Mouse (Mus musculus) hindbrain, embryonic 12.5 days (tissue): ENCODE data around the gene Cck. TPM values are rescaled to one million over a fixed set of nuclear protein-coding genes. Genes with fewer than 3 reads are reported as not detected.

Experiments
- ATAC-seq: fragments of 200-750 bp; cut with Nextera tagmentation; 2 replicates; pipeline ENCODE4 v1.8.0; 2017; ENCODE audit warnings: moderate TSS enrichment; ENCODE audit not compliant: low FRiP score
- H3K27ac ChIP-seq: fragments of 300-500 bp; sonication (generic); 2 replicates; pipeline ENCODE4 v1.5.1; 2016; ENCODE audit warnings: mild to moderate bottlenecking
- H3K27me3 ChIP-seq: fragments of 300-500 bp; sonication (generic); 2 replicates; pipeline ENCODE4 v1.6.1; 2016; ENCODE audit warnings: mild to moderate bottlenecking
- H3K36me3 ChIP-seq: fragments of 300-500 bp; sonication (generic); 2 replicates; pipeline ENCODE4 v1.6.1; 2016; ENCODE audit warnings: mild to moderate bottlenecking
- H3K4me1 ChIP-seq: fragments of 300-500 bp; sonication (generic); 2 replicates; pipeline ENCODE4 v1.6.1; 2016
- H3K4me2 ChIP-seq: fragments of 300-500 bp; sonication (generic); replicated peaks from 2 replicates; pipeline ENCODE4 v1.6.1; 2016; ENCODE audit warnings: mild to moderate bottlenecking
- H3K4me3 ChIP-seq: fragments of 300-500 bp; sonication (generic); 2 replicates; pipeline ENCODE4 v1.5.1; 2016; ENCODE audit warnings: mild to moderate bottlenecking
- H3K9ac ChIP-seq: fragments of 300-500 bp; sonication (generic); 2 replicates; pipeline ENCODE4 v1.6.1; 2016; ENCODE audit warnings: mild to moderate bottlenecking, moderate library complexity
- H3K9me3 ChIP-seq: fragments of 300-500 bp; sonication (generic); replicated peaks from 2 replicates; pipeline ENCODE4 v1.6.1; 2016; ENCODE audit warnings: mild to moderate bottlenecking
- WGBS: fragments of 180-500 bp; shearing (Covaris S2); methylation state at CpG from one replicate; pipeline ENCODE4 v1.1.7; 2016; 5-methylcytosine and 5-hydroxymethylcytosine counted together
- polyA plus RNA-seq: library from polyadenylated mRNA; unstranded; fragments of >200 nt; fragmentation: Nextera tagmentation; extraction: Ambion mirVana; gene quantifications from 2 replicates; pipeline ENCODE4 v1.2.1, GENCODE M21; 2016

Cck gene
- polyA plus RNA-seq, 1 experiment from 2014 or later: 0.88 TPM

DNA sequence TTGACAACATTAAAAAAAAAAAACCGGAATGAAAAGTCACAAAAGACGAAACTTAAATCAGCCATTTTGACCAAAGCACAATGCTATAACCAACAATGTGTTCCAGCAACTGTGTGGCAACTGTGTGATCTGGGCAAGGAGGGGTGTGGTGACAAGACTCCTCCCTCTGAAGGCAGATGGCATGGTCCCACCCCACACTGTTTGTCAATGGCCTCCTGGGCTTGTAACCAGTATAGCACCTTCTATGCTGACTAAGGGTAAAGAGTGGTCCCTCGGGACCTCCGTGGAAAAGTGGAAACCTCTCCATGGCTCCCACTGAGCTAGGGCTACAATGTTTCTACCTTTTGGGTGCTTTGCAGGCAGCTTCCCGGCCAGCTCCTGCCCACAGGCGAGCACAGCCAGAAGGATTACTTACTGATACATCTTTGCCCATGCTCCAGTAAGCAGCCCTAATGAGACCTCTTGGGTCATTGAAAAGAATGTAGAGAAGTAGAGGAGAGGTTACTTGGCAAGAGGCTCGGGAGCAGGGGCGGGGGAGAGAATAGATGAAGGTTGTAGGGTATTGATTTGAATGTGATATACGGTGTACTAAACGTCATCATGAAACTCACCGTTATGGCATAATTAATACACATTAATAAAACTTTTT is 3.8 kb downstream of the Cck start:
- no peak for ATAC-seq
- peaks cover 19% of the 10 kb centered on the region for H3K4me1 ChIP-seq
- 71% methylated on average over 11 of the region's 11 CpGs for WGBS
- no peak overlapping the region for H3K4me3 ChIP-seq
- no peaks in the 10 kb centered on the region for H3K36me3 ChIP-seq
- H3K4me2 ChIP-seq: no peak overlapping the region
- H3K9me3 ChIP-seq: no peaks in the 10 kb centered on the region
- H3K27ac ChIP-seq: no peak overlapping the region
- H3K9ac ChIP-seq: no peak overlapping the region
- peaks cover 51% of the 10 kb centered on the region for H3K27me3 ChIP-seq

GRCm38 (mm10) chr9:121487216-121487615 is 8.3 kb downstream of the Cck start:
- ATAC-seq: no peak
- 65% methylated on average over 7 of the region's 7 CpGs for WGBS
- no peak overlapping the region for H3K9ac ChIP-seq

DNA sequence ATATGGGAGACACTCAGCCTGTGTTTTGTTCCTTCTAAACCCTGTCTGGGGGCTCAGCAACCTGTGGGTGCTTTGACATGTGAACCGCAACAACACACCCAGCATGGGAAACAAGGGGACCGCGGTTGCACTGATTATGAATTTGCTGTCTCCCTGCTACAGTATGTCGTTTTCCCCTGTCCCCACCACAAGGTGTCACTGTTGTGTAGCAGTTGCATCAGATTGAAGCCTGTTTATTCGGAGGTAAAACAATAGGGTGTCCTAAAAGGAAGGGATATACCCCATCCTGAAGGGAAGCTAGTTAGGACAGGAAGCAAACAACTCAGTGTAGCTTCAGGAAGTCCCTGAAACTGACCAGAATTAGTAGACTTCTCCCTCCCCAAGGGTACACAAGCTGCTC is 16.0 kb downstream of the Cck start:
- peaks cover 3% of the 10 kb centered on the region for H3K36me3 ChIP-seq
- ATAC-seq: peak; percentile 35
- no peaks in the 10 kb centered on the region for H3K27me3 ChIP-seq
- WGBS: 21% methylated on average over 5 of the region's 5 CpGs
- no peaks in the 10 kb centered on the region for H3K9me3 ChIP-seq
- peaks cover 3% of the 10 kb centered on the region; the same call in 1 of the 2 replicates for H3K4me1 ChIP-seq
- H3K27ac ChIP-seq: no peak overlapping the region
- no peak overlapping the region for H3K9ac ChIP-seq
- no peak overlapping the region for H3K4me2 ChIP-seq
- no peak overlapping the region for H3K4me3 ChIP-seq

More at GRCm38 (mm10) chr9:121487216-121487615, 8.3 kb downstream of the Cck start:
- Histone ChIP-seq H3K4me2 (no peak overlapping the region), H3K4me3 (no peak overlapping the region), H3K27me3 (peaks cover 6% of the 10 kb centered on the region), H3K4me1 (no peaks in the 10 kb centered on the region), H3K9me3 (no peaks in the 10 kb centered on the region), H3K27ac (no peak overlapping the region), H3K36me3 (no peaks in the 10 kb centered on the region)

DNA sequence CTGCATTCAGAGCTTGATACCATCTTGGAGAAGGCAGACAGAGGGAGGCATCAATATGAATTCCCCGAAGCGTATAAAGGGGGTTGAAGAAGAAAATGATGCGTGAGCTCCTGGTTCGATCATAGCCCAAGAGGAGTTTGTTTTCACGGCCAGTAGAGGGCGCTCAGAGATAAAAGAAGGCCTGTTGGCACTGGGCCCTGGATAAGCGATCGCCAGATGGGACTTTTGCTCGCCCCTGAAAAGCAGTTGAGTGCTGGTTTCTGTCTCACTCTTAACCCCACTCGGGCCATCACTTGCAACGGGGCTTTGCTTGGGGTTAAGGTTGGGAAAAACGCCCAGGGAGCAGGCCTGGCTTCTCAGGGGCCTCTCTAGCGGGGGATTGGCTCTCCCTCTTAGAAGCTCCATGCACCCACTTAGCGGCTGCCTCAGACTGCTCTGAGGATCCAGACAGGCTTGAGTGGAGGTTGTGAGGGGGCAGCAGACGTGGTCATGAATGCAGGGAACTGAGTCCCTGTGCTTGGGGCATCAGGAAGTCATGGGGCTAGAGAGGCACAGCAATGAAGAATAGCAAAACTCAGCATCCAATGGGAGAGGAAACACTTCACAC is 18.1 kb downstream of the Cck start:
- H3K4me3 ChIP-seq: no peak overlapping the region
- H3K4me1 ChIP-seq: peaks cover 3% of the 10 kb centered on the region; the same call in 1 of the 2 replicates
- no peak overlapping the region for H3K9ac ChIP-seq
- H3K27ac ChIP-seq: no peak overlapping the region
- no peaks in the 10 kb centered on the region for H3K27me3 ChIP-seq
- peaks cover 20% of the 10 kb centered on the region for H3K36me3 ChIP-seq
- ATAC-seq: peak; percentile 62
- H3K4me2 ChIP-seq: peak overlapping the region; percentile 15; the same call in 1 of the 2 replicates
- WGBS: 17% methylated on average over 15 of the region's 15 CpGs
- no peaks in the 10 kb centered on the region for H3K9me3 ChIP-seq

DNA sequence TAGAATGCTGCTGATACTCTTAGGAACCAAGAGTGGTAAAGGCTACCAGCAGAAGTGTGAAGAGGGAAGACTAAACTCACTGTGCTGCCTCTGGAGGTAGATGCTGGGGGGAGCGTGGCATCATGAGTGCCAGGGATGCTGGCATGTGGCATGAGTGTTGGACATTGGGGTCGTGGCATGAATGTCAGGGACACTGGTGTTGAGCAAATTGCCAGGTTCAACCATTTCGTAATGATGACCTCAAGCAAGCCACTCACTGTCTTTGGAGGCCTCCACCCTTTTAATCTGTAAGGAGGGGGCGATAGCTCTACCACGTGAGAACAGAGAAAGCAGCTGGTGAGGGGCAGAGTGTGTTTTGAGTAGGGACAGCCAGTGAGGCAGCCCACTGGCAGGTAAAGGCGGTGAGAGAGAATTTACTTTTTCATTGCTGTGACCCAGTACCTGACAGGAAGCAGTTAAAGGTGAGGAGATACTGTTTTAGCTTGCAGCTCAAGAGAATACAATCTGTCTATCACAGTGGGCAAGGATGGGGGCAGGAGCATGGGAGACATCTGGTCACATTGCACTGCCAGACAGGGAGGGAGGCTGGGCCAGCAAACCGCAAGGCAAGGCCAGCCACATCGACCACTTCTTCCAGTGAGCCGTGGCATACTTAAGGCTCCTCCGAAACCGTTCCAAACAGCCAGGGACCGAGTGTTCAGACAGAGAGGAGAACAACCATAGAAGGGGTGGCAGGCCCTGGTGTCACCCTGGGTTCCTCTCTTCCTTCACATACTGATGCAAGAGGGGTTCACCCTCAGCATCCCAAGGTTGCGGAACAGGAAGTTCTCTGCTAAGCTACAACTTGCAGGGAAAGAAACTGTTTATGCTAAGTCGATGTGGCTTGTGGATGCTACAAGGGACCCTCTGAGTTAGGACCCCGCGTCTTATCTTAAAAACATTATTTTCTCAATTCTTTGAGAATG is 19.7 kb downstream of the Cck start:
- H3K9ac ChIP-seq: no peak overlapping the region
- WGBS: 80% methylated on average over 16 of the region's 16 CpGs
- H3K4me2 ChIP-seq: no peak overlapping the region
- H3K4me1 ChIP-seq: peaks cover 7% of the 10 kb centered on the region; the same call in 1 of the 2 replicates
- H3K9me3 ChIP-seq: no peaks in the 10 kb centered on the region
- no peak overlapping the region for H3K4me3 ChIP-seq
- H3K27ac ChIP-seq: no peak overlapping the region
- no peaks in the 10 kb centered on the region for H3K27me3 ChIP-seq
- H3K36me3 ChIP-seq: peaks cover 25% of the 10 kb centered on the region
- ATAC-seq: no peak

- Histone ChIP-seq H3K4me1 (peaks cover 13% of the 10 kb centered on the region), H3K4me2 (no peak overlapping the region), H3K9ac (no peak overlapping the region), H3K27ac (no peak overlapping the region), H3K27me3 (no peaks in the 10 kb centered on the region), H3K36me3 (peaks cover 25% of the 10 kb centered on the region), H3K9me3 (no peaks in the 10 kb centered on the region), H3K4me3 (no peak overlapping the region)
- WGBS: 89% methylated on average over 5 of the region's 5 CpGs
- no peak for ATAC-seq
These were observed 20.7 kb downstream of the Cck start for GRCm38 (mm10) chr9:121474771-121475170.

DNA sequence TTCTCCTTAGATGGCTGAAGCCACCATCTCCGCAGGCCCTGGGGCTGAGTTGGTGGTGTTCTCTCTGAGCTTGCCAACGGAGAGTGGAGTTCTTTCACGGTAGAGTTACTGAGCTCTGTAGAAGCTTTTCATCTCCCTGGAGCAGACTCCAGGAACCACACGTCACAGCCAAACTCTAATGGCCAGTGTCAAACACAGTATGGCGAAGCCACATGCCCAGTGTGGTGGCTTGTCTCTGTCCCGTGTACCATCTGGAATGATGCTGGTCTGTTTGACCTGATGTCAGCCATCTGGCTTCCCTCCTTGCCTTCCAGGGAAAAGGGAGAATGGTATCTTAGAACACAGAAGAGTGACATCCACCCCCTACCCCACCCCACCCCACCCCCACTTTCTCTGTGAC is 25.8 kb downstream of the Cck start:
- peak; percentile 35; the same call in 1 of the 2 replicates for ATAC-seq
- H3K4me1 ChIP-seq: peaks cover 11% of the 10 kb centered on the region; the same call in 1 of the 2 replicates
- H3K27me3 ChIP-seq: no peaks in the 10 kb centered on the region
- H3K9ac ChIP-seq: no peak overlapping the region
- no peaks in the 10 kb centered on the region for H3K9me3 ChIP-seq
- peaks cover 35% of the 10 kb centered on the region for H3K36me3 ChIP-seq
- no peak overlapping the region for H3K27ac ChIP-seq
- 72% methylated on average over 6 of the region's 6 CpGs for WGBS
- H3K4me3 ChIP-seq: no peak overlapping the region
- no peak overlapping the region for H3K4me2 ChIP-seq

GRCm38 (mm10) chr9:121467460-121467859 is 28.0 kb downstream of the Cck start:
- Histone ChIP-seq H3K36me3 (peaks cover 27% of the 10 kb centered on the region; the same call in 1 of the 2 replicates), H3K4me2 (no peak overlapping the region), H3K27ac (no peak overlapping the region), H3K4me3 (no peak overlapping the region), H3K4me1 (peaks cover 11% of the 10 kb centered on the region; the same call in 1 of the 2 replicates), H3K9ac (no peak overlapping the region), H3K9me3 (no peaks in the 10 kb centered on the region), H3K27me3 (no peaks in the 10 kb centered on the region)
- WGBS: 81% methylated on average over 11 of the region's 11 CpGs
- ATAC-seq: no peak

GRCm38 (mm10) chr9:121460527-121460926 is 35.0 kb downstream of the Cck start:
- peaks cover 66% of the 10 kb centered on the region for H3K36me3 ChIP-seq
- H3K4me1 ChIP-seq: no peaks in the 10 kb centered on the region
- no peak for ATAC-seq
- WGBS: 73% methylated on average over 16 of the region's 16 CpGs
- H3K27ac ChIP-seq: no peak overlapping the region
- no peak overlapping the region for H3K4me2 ChIP-seq
- no peak overlapping the region for H3K9ac ChIP-seq
- no peaks in the 10 kb centered on the region for H3K27me3 ChIP-seq
- H3K4me3 ChIP-seq: no peak overlapping the region
- H3K9me3 ChIP-seq: no peaks in the 10 kb centered on the region

- WGBS: 71% methylated on average over 2 of the region's 2 CpGs
- no peak overlapping the region for H3K27ac ChIP-seq
- H3K36me3 ChIP-seq: peaks cover 72% of the 10 kb centered on the region
- no peak overlapping the region for H3K9ac ChIP-seq
- no peaks in the 10 kb centered on the region for H3K27me3 ChIP-seq
- no peaks in the 10 kb centered on the region for H3K4me1 ChIP-seq
- peak; percentile 48; the same call in 1 of the 2 replicates for ATAC-seq
- no peak overlapping the region for H3K4me3 ChIP-seq
- H3K9me3 ChIP-seq: no peaks in the 10 kb centered on the region
- no peak overlapping the region for H3K4me2 ChIP-seq
These were observed 35.5 kb downstream of the Cck start for GRCm38 (mm10) chr9:121459950-121460349.

DNA sequence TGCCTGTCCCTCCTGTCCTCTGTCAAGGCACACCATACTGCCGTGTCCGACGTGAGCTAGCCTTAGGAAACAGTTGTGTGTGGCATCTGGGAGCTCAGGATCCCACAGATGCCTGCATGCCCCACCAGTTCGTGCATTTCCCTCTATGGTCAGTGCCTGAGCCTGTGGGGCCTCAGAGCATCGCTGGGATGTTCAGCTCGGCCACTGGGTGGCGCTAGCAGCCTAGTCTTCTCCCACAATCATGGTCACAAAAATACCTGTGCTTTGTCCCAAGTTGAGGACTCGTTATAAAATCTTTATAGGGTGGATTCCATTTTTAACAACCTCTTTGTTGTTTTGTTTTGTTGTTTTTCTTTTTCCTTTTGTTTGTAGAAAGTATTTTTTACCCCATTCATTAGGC is 37.0 kb downstream of the Cck start:
- Histone ChIP-seq H3K9ac (no peak overlapping the region), H3K27me3 (no peaks in the 10 kb centered on the region), H3K27ac (no peak overlapping the region), H3K4me3 (no peak overlapping the region), H3K36me3 (peaks cover 85% of the 10 kb centered on the region), H3K4me2 (no peak overlapping the region), H3K9me3 (no peaks in the 10 kb centered on the region), H3K4me1 (no peaks in the 10 kb centered on the region)
- 28% methylated on average over 8 of the region's 8 CpGs for WGBS
- peak; percentile 41; the same call in 1 of the 2 replicates for ATAC-seq
